Mouse (Mus musculus) midbrain, embryonic 16.5 days (tissue): Measurements from ENCODE around the gene Plpp2. TPM values are rescaled to one million over a fixed set of nuclear protein-coding genes. Genes with fewer than 3 reads are reported as not detected.
A peak's percentile ranks its signal among the peaks of the same experiment; 100 is the strongest.

ENCODE experiments used
- ATAC-seq: fragments of 200-750 bp; cut with Nextera tagmentation; 2 replicates; pipeline ENCODE4 v1.8.0; 2017; ENCODE audit warnings: moderate TSS enrichment
- H3K27ac ChIP-seq: fragments of 300-500 bp; sonication (generic); 2 replicates; pipeline ENCODE4 v1.5.1; 2014; ENCODE audit warnings: mild to moderate bottlenecking, low read length, mixed read lengths
- H3K27me3 ChIP-seq: fragments of 300-500 bp; sonication (generic); 2 replicates; pipeline ENCODE4 v1.6.1; 2014; ENCODE audit warnings: low read depth, low read length, mixed read lengths; ENCODE audit not compliant: control insufficient read depth, insufficient read depth
- H3K36me3 ChIP-seq: fragments of 300-500 bp; sonication (generic); 2 replicates; pipeline ENCODE4 v1.6.1; 2014; ENCODE audit warnings: mild to moderate bottlenecking, low read length, moderate library complexity, mixed read lengths; ENCODE audit not compliant: control insufficient read depth, insufficient read depth
- H3K4me1 ChIP-seq: fragments of 300-500 bp; sonication (generic); 2 replicates; pipeline ENCODE4 v1.6.1; 2014; ENCODE audit warnings: mild to moderate bottlenecking, low read length, mixed read lengths; ENCODE audit not compliant: control insufficient read depth, insufficient read depth
- H3K4me2 ChIP-seq: fragments of 300-500 bp; sonication (generic); 2 replicates; pipeline ENCODE4 v1.6.1; 2014; ENCODE audit warnings: mild to moderate bottlenecking, low read length, mixed read lengths
- H3K4me3 ChIP-seq: fragments of 300-500 bp; sonication (generic); 2 replicates; pipeline ENCODE4 v1.5.1; 2014; ENCODE audit warnings: low read depth, mild to moderate bottlenecking, low read length, moderate library complexity, mixed read lengths
- H3K9ac ChIP-seq: fragments of 300-500 bp; sonication (generic); 2 replicates; pipeline ENCODE4 v1.6.1; 2014; ENCODE audit warnings: low read depth, low read length, mixed read lengths
- H3K9me3 ChIP-seq: fragments of 300-500 bp; sonication (generic); replicated peaks from 2 replicates; pipeline ENCODE4 v1.6.1; 2014; ENCODE audit warnings: mild to moderate bottlenecking, low read length, mixed read lengths; ENCODE audit not compliant: control insufficient read depth, poor library complexity, severe bottlenecking
- WGBS: fragments of 180-500 bp; shearing (Covaris S2); extraction: QIAGEN DNeasy Blood & Tissue Kit; methylation state at CpG from one replicate; pipeline ENCODE4 v1.1.7; 2014; 5-methylcytosine and 5-hydroxymethylcytosine counted together
- polyA plus RNA-seq: library from polyadenylated mRNA; unstranded; fragments of >200 nt; fragmentation: Nextera tagmentation; extraction: Ambion mirVana; gene quantifications from 2 replicates; pipeline ENCODE4 v1.2.1, GENCODE M21; 2015

Gene Plpp2
- polyA plus RNA-seq, 1 experiment from 2014 or later = 22.4 TPM

- Histone ChIP-seq H3K4me2 (peak within 1 kb of the TSS; percentile 81), H3K4me3 (peak within 1 kb of the TSS; percentile 87), H3K36me3 (no peaks in the 10 kb centered on the region), H3K9ac (peak within 1 kb of the TSS; percentile 86), H3K27me3 (no peaks in the 10 kb centered on the region), H3K27ac (peak within 1 kb of the TSS; percentile 74), H3K4me1 (peaks cover 22% of the 10 kb centered on the region), H3K9me3 (no peaks in the 10 kb centered on the region)
- ATAC-seq = peak; percentile 92
- under 1% methylated on average over 87 of the region's 108 CpGs for WGBS
These were observed 21.0 kb upstream of the Plpp2 start, which contains the start of gene Mier2 for GRCm38 (mm10) chr10:79554330-79555237. Mier2 (minus strand) TSS chr10:79555199.

DNA sequence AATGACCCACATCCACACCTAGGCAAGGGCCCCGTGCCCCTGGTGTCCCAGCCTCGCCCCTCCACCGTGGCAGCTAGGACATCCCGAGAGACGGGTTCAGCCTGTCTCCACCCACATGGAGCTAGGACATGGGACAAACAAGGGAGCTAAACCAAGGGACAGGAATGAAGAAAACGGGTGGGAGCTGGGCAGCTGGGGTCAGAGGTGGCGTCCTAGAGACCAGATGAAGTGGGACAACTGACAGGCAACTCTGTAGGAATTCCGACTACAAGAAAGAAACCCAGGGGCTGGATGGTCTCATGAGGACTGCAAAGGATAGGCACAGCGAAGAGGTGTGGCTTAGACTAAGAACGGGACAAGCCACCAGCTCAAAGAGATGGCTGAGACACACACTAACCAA is 20.1 kb upstream of the Plpp2 start:
- H3K4me2 ChIP-seq = peak overlapping the region; percentile 81
- no peak overlapping the region for H3K27ac ChIP-seq
- H3K36me3 ChIP-seq = peaks cover 8% of the 10 kb centered on the region; the same call in 1 of the 2 replicates
- H3K9me3 ChIP-seq = no peaks in the 10 kb centered on the region
- ATAC-seq = no peak
- H3K9ac ChIP-seq = peak overlapping the region; percentile 27
- 37% methylated on average over 10 of the region's 10 CpGs for WGBS
- H3K4me3 ChIP-seq = peak overlapping the region; percentile 87
- H3K27me3 ChIP-seq = no peaks in the 10 kb centered on the region
- H3K4me1 ChIP-seq = peaks cover 22% of the 10 kb centered on the region

DNA sequence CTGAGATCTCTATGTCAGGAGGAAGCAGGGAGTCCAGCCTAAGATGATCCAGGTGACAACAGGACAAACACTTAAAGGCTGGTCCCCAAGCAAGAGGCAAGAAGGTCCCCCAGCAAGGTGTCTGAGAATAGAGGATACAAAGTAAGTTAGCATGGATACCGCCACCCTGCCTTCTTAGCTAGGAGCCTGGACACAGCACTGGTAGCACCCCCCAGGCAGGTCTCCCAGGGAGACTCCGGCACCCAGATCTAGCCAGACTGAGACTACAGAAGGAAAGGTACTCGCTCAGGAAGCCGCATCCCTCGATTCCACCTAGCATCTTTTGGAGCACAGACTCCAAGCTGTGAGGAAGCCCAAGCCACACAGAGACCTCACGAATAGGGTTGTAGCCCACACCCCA is 19.6 kb upstream of the Plpp2 start:
- Histone ChIP-seq H3K27ac (no peak overlapping the region), H3K9me3 (no peaks in the 10 kb centered on the region), H3K36me3 (peaks cover 13% of the 10 kb centered on the region; the same call in 1 of the 2 replicates), H3K4me1 (peaks cover 22% of the 10 kb centered on the region), H3K27me3 (no peaks in the 10 kb centered on the region), H3K9ac (0 out of 2 replicates have a peak overlapping the region, but pooled peaks have one; percentile 27), H3K4me3 (no peak overlapping the region), H3K4me2 (peak overlapping the region; percentile 81)
- no peak for ATAC-seq
- WGBS = 90% methylated on average over 6 of the region's 6 CpGs

DNA sequence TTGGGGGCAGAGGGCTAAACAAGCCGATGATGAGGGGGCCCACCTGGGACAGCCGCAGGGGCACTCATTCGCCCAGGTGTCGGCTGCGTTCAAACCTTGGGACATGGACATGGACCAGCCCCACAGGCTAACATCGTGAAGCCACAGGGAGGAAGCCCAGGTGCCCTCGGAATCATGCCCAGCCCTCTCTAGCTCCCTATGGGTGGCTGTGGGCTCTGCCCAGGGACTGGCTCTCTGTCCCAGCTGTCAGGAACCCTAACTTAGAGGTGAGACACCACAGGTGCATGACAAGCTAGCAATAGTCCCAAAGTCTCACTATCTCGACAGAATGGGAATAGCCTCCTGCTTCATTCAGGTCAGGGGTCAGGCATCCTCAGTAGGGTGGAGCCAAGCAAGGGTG is 18.9 kb upstream of the Plpp2 start:
- WGBS = 91% methylated on average over 8 of the region's 8 CpGs
- Histone ChIP-seq H3K4me1 (peaks cover 22% of the 10 kb centered on the region), H3K9me3 (no peaks in the 10 kb centered on the region), H3K9ac (no peak overlapping the region), H3K27me3 (no peaks in the 10 kb centered on the region), H3K27ac (no peak overlapping the region), H3K4me3 (no peak overlapping the region), H3K4me2 (no peak overlapping the region; the same call in 1 of the 2 replicates), H3K36me3 (peaks cover 16% of the 10 kb centered on the region; the same call in 1 of the 2 replicates)
- ATAC-seq = no peak

DNA sequence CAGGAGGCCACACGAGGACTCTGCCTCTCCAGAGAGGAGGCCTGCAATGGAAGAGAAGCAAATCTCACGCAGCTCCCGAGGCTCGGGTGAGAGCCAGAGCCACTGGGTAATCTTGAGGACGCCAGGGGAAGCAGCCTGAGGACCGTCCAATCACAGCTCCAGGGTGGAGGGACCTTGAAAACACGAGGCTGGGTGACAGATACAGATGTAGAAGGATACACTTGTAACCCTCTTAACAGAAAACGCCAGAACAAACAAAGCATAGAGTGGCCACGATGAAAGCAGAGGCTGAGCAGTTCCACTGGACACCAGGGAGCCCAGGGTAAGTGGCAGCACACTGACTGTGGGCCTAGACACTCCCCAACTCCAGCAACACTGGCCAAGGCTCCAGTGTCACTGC is 16.8 kb upstream of the Plpp2 start:
- Histone ChIP-seq H3K9ac (no peak overlapping the region), H3K27me3 (no peaks in the 10 kb centered on the region), H3K4me1 (peaks cover 21% of the 10 kb centered on the region), H3K4me2 (no peak overlapping the region), H3K9me3 (no peaks in the 10 kb centered on the region), H3K4me3 (no peak overlapping the region), H3K36me3 (peaks cover 23% of the 10 kb centered on the region; the same call in 1 of the 2 replicates), H3K27ac (no peak overlapping the region)
- 87% methylated on average over 9 of the region's 9 CpGs for WGBS
- no peak for ATAC-seq

DNA sequence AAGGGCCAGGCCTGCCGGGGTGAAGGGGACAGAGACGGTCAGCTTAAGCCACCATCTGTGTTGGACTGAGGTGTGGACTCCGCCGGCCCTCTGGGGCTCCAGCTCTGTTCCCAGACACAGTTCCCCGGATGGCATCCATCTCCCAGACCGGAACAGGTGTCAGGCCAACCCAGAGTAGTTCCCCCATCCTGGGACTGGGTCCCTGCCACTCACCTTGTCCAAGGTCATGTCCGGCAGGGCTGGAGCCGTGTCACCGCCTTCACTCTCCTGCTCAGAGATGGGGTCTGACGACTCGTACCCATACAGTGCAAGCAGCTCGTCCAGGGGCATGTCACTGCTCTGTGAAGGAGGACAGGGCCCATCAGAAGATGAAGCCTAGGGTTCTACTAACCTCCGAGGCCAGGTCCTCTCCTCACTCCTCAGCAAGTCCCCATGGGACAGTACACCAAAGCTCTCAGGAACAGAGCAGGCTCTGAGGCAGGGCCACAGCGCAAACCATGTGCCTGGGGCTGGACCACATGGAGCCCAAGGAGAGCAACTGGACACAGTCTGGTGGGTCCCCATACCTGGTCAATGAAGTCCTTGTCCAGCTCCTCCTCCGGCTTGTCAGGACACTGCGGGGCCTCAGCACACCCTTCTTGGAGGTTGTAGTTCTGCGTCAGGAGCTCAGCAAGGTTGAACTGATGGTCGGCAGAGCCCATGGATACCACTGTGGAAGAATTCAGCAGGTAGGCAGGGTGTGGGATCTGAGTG is 15.6 kb upstream of the Plpp2 start:
- H3K4me2 ChIP-seq = no peak overlapping the region
- no peak overlapping the region for H3K4me3 ChIP-seq
- WGBS = 94% methylated on average over 18 of the region's 18 CpGs
- H3K27me3 ChIP-seq = no peaks in the 10 kb centered on the region
- no peak overlapping the region for H3K27ac ChIP-seq
- no peak overlapping the region for H3K9ac ChIP-seq
- H3K36me3 ChIP-seq = peaks cover 31% of the 10 kb centered on the region
- H3K9me3 ChIP-seq = no peaks in the 10 kb centered on the region
- no peak for ATAC-seq
- peaks cover 17% of the 10 kb centered on the region for H3K4me1 ChIP-seq

DNA sequence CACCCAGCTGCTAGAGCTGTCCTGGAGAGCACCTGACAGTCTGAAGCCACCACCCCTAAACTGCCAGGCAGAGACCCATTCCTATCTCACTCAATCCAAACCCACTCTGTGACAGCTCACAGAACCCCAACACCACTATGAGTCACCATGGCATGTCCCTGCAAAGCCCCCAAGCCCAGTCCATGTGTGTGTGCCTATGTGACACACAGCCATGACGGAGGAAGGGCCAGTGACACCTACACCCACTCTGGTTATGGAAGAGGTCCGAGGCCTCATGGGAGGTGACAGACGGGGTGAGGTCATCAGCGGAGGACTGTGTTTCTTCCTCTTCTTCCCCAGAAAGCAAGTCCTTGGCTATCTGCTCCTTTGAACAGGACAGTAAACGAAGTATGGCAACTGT is 14.9 kb upstream of the Plpp2 start:
- peaks cover 31% of the 10 kb centered on the region for H3K36me3 ChIP-seq
- H3K27ac ChIP-seq = no peak overlapping the region
- H3K4me1 ChIP-seq = peaks cover 12% of the 10 kb centered on the region
- 92% methylated on average over 5 of the region's 5 CpGs for WGBS
- H3K9ac ChIP-seq = no peak overlapping the region
- H3K27me3 ChIP-seq = no peaks in the 10 kb centered on the region
- no peak for ATAC-seq
- H3K9me3 ChIP-seq = no peaks in the 10 kb centered on the region
- no peak overlapping the region for H3K4me2 ChIP-seq
- H3K4me3 ChIP-seq = no peak overlapping the region

- Histone ChIP-seq H3K4me2 (no peak overlapping the region), H3K4me1 (no peaks in the 10 kb centered on the region), H3K4me3 (no peak overlapping the region), H3K9me3 (no peaks in the 10 kb centered on the region), H3K27ac (no peak overlapping the region), H3K9ac (no peak overlapping the region), H3K27me3 (no peaks in the 10 kb centered on the region), H3K36me3 (peaks cover 34% of the 10 kb centered on the region)
- 88% methylated on average over 5 of the region's 5 CpGs for WGBS
- no peak for ATAC-seq
These were observed 13.6 kb upstream of the Plpp2 start for GRCm38 (mm10) chr10:79547148-79547675.
